Mouse (Mus musculus) left cerebral cortex, adult 8-10 months (tissue): ENCODE results near the gene Anln. TPM values are rescaled to one million over a fixed set of nuclear protein-coding genes. Genes with fewer than 3 reads are reported as not detected.
"Not testable (repeated sequence)": the region's sequence is repeated elsewhere in the genome, so short reads cannot be mapped to it uniquely, and the experiment has no call there.

Experiments used
- DNase-seq, 2 experiments: peaks; one replicate each; pipeline ENCODE4 v3.0.0; 2022; ENCODE audit warnings: low spot score in 2 of 2
- total RNA-seq, 4 experiments: library from RNA; stranded (reverse); gene quantifications; 2 replicates each; pipeline ENCODE4 v1.2.4; 2022

The Anln gene
- total RNA-seq = 10 to 100 TPM; 23.0 to 32.2 (median 24.3) TPM

DNA sequence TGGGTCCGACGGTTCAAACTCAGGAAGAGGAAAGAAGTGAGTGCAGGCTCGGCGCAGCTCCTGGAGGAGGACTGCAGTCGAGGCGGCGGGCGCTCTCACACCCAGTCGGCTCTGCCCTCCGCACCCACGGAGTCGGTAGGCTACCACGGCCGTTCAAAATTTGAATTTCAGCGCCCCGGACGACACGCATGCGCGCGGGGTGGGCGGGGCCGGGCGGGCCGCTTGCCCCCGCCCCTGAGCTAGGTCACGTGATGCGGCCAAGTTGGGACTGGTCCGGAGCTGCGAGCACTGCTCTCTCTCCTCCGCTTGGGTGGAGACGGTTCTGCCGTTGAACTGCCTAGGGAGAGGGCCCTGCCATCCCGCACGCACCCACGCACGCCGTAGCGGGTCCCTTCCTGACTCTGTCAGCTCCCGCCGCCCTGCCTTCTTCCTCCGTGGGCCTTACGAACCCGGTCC, at the start of gene Anln:
Gene Anln (minus strand): TSS at position 168 of the 456 bp plus-strand sequence.
- peak; percentile 68 for DNase-seq

GRCm38 (mm10) chr9:22434101-22434500, 45.1 kb upstream of the Anln start:
- DNase-seq = no peak

GRCm38 (mm10) chr9:22433221-22433620, 44.2 kb upstream of the Anln start:
- no peak for DNase-seq

DNA sequence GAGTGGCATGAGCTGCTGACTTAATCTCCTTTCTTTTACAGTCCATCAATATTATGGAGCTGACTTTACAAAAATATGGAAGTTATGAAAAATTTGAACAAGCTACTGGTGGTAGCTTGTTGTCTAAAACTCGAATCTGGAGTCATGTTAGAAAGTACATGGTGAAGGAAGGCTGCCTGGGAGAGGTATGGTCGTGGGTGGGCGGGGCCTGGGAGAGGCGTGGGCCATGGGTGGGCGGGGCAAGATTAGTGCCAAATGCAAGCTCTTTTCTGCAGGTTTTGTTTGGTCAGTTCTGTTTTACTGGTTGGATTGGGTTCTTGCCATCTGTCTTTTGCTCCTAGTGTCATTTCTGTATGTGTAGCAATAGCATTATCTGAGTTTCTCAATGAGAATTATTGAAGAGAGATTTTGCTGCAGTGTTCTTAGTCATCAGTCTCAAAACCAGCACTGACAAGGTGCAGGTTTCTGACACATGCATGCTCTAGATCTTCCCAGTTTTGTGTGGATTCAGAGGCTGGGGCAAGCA, 41.4 kb upstream of the Anln start:
- no peak for DNase-seq

DNA sequence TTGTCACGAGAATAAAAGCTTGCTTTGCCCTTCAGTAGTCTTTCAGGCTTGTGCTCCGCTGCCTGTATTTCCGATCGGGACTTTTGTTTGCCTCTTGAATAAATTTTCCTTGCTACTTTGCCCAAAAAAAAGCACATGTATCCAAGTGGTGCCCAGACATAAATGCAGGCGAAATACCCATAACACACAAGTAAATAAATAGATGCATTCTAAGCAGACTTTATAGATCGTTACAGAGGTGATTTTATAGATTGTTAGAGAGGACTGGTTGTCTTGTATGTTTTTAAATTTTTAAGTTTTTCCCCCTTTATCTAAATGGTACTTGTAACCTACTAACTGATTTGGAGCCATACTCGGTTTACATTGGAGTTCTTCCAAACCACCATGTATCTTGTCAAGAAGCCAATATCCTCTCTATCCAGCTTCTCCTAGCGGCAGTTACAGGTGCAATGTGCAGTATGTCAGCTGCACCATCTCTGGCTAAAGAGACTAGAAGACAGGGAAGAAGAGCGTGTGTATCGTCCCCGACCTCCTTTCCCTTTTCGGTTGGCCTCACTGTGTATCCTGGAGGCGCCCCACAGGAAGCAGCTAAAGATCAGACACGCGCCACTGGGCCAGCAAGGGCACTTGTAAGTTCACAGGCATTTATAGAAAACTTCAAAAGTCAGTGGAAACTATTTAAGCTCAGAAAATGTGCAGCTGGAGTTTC, 40.7 kb upstream of the Anln start:
- no peak for DNase-seq

DNA sequence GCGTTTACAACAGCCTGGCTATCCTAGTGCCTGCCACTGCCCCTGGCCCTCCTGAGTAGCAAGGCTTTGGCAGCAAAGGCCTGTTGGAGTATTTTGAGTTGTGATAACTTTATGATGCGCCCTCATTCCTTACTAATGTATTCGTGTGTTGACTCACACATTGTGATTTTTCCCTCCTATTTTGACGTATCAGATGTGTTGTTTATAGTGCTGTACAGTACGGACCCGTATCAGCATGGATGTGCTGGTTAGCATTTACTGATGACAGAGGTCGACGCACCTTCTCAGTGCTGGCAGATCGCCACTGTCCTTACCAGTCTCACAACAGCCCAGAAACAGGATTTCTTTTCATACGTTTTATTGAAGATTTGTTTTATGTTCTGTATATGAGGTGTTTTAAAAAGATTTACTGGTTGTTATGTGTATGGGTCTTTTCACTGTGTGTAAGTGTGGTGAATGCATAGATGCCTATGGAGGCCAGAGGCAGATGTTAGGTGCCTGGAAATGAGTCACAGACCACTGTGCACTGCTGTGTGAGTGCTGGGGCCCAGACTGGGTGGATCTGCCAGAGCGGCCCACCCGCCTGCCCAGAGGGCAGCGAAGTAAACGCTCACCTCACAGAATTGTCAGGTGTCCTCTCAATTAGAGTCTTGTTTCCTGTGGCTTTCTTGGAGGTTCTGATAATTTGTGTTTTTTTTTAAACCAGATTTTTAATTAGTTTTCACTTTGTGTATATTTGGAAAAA, 39.9 kb upstream of the Anln start:
- DNase-seq = no peak

DNA sequence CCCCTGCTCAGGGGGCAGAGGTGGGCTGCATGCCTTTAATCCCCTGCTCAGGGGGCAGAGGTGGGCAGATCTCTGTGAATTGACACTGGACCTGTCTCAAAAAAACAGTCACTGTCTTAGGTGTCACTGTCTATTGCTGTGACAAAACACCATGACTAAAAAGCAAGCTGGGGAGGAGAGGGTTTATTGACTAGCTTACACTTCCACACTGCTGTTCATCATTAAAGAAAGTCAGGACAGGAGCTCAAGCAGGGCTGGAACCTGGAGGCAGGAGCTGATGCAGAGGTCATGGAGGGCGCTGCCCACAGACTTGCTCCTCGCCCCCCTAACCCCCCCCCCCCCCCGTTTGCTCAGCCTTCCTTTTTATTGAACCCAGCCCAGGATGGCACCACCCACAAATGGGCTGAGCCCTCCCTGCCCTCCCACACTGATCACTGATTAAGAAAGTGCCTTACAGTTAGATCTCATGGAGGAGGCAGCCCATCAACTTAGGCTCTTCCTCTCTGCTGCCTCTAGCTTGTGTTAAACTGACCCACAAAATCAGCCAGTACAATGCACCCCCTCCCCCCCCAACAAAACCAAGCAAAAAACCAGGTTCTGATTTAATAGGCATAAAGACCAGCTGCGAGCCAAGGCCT, 39.2 kb upstream of the Anln start:
- no peak for DNase-seq

- no peak for DNase-seq
Measured at GRCm38 (mm10) chr9:22424719-22425118, 35.7 kb upstream of the Anln start.

- no peak for DNase-seq
Measured at GRCm38 (mm10) chr9:22424196-22424595, 35.2 kb upstream of the Anln start.

DNA sequence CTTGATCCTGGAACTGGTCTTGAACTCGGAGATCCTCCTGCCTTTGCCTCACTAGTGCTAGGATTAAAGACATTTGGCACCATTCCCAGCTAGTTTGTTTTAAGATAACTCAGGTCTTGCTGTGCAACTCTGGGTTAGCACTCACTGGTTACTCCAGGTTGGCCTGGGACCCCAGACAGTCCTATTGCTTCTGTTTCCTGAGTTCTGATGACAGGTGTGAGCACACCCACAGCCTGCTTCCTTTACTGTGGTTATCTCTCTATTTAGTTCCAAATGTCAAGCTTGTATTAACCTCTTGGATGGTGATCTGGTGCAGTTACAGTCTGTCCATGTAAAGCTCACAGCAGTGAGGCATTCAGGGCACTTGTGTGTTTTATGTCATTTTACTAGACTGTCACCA, 34.5 kb upstream of the Anln start:
- no peak for DNase-seq

DNA sequence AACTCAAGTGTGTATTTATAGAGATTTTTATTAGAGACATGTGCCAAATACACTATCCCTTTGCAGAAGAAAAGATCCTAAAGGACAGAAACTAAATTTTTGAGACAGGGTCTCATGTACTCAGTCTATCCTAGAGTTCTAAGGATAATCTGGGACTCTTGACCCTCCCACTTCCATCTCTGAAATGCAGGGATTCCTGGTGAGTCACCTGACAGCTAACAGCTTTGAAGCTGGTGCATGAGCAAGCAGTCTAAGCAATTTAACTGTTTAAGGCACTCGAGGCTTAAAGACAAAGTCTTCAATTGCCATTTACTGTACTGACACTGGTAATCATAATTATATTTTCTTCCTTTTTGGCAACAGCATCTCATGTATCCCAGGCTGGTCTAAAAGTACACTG, 33.6 kb upstream of the Anln start:
- DNase-seq = no peak

GRCm38 (mm10) chr9:22420491-22420890, 31.5 kb upstream of the Anln start:
- no peak for DNase-seq

DNA sequence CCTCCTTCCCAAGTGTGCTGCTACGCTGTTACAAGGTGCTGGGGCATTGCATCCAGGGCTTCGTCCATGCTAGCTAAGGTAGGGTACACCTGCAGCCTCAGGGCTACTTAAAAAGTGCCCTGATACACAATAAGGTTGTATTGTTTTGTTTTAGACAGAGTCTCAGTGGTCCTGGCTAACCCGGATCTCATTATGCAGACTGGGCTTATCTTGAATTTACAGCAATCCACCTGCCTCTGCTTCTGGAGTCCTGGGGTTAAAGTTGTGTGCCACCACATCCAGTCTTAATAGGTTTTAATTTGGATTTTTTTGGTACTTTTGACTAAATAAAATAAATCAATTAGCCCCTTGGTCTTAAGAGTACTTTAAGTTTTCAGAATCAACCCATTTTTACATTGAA, 30.9 kb upstream of the Anln start:
- DNase-seq = no peak

DNA sequence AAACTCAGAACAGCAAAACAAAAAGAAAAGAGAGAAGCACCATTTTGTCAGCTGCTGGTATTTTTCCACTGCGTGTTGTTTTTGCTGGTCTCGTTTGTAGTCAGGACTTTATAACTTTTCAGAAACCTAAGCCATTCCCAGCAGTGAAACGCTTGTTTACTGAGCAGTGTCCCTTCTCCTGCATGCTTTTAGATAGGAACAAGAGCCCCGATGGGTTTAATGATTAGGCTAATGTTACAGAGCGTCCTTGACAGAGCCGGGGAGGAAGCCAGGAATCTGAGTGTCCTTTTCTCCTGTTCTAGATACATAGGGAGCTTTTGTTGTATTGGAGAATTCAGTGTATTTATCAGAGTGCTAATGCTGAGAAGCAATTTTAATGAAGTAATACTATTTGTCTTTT, 28.6 kb upstream of the Anln start:
- DNase-seq = no peak

- DNase-seq = no peak
Measured at GRCm38 (mm10) chr9:22416187-22416586, 27.2 kb upstream of the Anln start.

DNA sequence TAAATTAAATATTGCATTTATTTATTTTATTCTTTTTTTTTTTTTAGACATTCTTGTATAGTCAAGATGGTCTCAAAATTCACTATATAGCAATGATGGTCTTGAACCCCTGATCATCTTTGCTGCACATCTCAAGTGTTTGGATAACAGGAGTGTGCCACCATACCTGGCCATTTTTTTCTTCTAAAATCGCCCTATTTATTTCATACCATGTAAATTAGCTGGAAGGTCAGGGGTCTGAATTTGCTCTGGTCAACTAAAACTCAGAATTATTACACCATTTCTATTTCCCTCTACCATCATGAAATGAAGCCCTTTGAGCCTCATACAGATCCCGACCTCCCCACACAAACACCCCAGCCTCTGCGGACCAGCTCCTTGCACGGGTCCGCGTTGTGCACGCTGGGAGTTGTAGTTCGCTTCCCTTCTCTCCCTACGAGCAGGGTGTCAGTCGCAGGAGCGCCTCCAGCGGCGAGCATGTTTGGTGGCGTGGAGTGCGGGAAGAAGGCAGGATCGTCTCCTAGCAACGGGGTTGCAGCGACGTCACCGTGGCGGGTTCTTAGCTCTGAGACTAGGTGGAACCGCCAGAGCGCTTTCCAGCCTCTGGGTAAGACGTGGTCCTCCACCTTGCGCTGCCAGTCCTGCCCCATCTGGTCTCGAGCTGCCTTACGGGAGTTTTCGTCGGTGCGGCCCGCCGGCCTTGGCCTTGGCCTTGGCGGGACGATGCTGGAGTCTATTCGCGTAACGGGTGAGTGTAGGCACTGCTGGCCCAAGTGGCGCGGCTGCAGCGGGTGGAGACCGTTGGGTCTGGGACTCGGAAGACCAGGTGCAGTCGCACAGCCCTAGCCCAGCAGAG, 22.2 kb upstream of the Anln start, which contains the start of gene 9530077C05Rik:
Gene 9530077C05Rik (plus strand): TSS at position 512 of the 856 bp plus-strand sequence.
- DNase-seq = peak; percentile 97

- DNase-seq = no peak
Measured at GRCm38 (mm10) chr9:22409501-22409900, 20.5 kb upstream of the Anln start.

DNA sequence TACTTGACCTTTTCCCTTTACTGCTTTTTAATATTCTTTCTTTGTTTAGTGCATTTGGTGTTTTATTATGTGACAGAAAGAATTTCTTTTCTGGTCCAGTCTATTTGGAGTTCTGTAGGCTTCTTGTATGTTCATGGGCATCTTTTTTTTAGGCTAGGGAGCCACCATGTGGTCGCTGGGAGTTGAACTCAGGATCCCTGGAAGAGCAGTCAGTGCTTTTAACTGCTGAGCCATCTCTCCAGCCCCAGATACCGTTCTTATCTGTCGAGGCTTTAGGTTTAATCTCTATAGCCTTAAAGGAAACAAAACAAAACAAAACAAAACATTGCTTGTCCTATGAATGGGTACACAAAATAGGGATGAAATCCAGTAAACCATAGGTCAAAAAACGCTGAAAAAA, 19.4 kb upstream of the Anln start:
- DNase-seq = not testable (repeated sequence)

GRCm38 (mm10) chr9:22407633-22408032, 18.6 kb upstream of the Anln start:
- not testable (repeated sequence) for DNase-seq

GRCm38 (mm10) chr9:22405414-22405813, 16.4 kb upstream of the Anln start:
- DNase-seq = no peak

GRCm38 (mm10) chr9:22403501-22403900, 14.5 kb upstream of the Anln start:
- not testable (repeated sequence) for DNase-seq
